Mouse (Mus musculus) gastrocnemius, adult 2 months (tissue): Measurements from ENCODE around the gene Pik3ap1. TPM values are rescaled to one million over a fixed set of nuclear protein-coding genes. Genes with fewer than 3 reads are reported as not detected.
"Not testable (repeated sequence)": the region's sequence is repeated elsewhere in the genome, so short reads cannot be mapped to it uniquely, and the experiment has no call there.

Source experiments
- DNase-seq: peaks from one replicate; pipeline ENCODE4 v3.0.0; 2022
- H3K27ac ChIP-seq: fragments of 200-600 bp; 2 replicates; pipeline ENCODE4 v1.8.1; 2022; ENCODE audit warnings: mild to moderate bottlenecking
- H3K4me3 ChIP-seq: fragments of 200-600 bp; 2 replicates; pipeline ENCODE4 v1.8.1; 2022; ENCODE audit warnings: mild to moderate bottlenecking, moderate library complexity
- CTCF ChIP-seq: fragments of 200-600 bp; IDR thresholded peaks from 2 replicates; pipeline ENCODE4 v1.8.1; 2022; ENCODE audit warnings: antibody characterized with exemption, mild to moderate bottlenecking, moderate library complexity
- intact Hi-C: fragments of 180-260 bp; cut with DNase I; formaldehyde crosslinking; loops from one replicate; pipeline ENCODE4 v1.15.1; 2025
- total RNA-seq, 2 experiments: library from RNA; stranded (reverse); gene quantifications; 2 replicates each; pipeline ENCODE4 v1.2.3; 2021

The Pik3ap1 gene
- total RNA-seq, 2 experiments from 2014 or later: 0.25 to 0.43 TPM

DNA sequence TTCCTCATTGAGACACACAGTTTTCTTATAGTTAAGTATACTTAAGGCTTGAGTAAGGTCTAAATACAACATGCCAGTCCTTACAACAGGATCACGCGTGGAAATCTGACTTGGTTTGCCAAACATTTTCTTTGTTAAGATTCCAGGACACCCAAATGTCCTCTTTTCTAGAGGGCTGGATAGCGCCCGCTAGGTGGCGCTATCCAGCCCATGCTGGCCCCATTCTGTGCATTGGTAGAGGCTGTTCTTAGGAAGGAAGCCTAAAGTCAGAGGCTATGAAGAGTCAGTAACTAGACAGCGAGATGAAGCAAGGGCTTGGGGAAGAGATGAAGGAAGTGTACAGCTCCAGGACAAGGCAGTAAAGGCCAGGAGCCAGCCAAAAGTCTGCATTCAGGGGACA lies 71.2 kb downstream of the Pik3ap1 start:
- H3K27ac ChIP-seq: no peak overlapping the region
- intact Hi-C loops: loop anchor here (10.0 kb wide), 1 partner anchor 341 kb away; no protein-coding TSS in a partner anchor
- peak; percentile 76 for TF ChIP-seq CTCF
- H3K4me3 ChIP-seq: no peak overlapping the region
- no peak for DNase-seq

DNA sequence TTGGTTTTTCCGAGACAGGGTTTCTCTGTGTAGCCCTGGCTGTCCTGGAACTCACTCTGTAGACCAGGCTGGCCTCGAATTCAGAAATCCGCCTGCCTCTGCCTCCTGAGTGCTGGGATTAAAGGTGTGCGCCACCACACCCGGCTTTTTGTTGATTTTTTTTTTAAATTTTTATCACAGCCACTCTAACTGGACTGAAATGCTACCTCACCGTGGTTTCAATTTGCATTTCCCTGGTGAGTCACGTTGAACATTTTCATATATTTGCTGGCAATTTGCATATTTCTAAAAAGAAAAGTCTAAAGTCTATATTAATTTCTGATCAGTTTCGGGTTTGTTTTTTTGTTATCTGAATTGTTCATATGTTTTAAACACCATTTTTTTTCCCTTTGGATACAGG lies 72.3 kb downstream of the Pik3ap1 start:
- intact Hi-C loops: loop anchor here (10.0 kb wide), 1 partner anchor 342 kb away; no protein-coding TSS in a partner anchor
- H3K27ac ChIP-seq, DNase-seq, H3K4me3 ChIP-seq: not testable (repeated sequence)

DNA sequence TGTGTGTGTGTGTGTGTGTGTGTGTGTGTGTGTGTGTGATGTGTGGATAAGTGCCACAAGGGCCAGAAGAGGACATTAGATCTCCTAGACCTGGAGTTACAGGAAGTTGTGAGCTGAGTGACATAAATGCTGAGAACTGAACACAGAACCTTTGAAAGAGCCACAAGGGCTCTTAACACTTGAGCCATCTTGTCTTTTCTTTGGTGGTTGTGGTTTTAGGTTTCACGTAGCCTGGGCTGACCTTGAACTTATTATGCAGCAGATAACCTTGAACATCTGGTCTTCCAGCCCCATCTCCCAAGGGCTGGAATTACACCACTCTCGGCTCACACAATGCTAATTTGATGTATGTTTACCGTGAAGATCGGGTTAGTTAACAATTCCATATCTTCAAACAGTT lies 72.9 kb downstream of the Pik3ap1 start:
- Histone ChIP-seq H3K4me3 (no peak overlapping the region), H3K27ac (no peak overlapping the region)
- intact Hi-C loops: loop anchor here (10.0 kb wide), 1 partner anchor 343 kb away; no protein-coding TSS in a partner anchor
- no peak for TF ChIP-seq CTCF
- DNase-seq: no peak

DNA sequence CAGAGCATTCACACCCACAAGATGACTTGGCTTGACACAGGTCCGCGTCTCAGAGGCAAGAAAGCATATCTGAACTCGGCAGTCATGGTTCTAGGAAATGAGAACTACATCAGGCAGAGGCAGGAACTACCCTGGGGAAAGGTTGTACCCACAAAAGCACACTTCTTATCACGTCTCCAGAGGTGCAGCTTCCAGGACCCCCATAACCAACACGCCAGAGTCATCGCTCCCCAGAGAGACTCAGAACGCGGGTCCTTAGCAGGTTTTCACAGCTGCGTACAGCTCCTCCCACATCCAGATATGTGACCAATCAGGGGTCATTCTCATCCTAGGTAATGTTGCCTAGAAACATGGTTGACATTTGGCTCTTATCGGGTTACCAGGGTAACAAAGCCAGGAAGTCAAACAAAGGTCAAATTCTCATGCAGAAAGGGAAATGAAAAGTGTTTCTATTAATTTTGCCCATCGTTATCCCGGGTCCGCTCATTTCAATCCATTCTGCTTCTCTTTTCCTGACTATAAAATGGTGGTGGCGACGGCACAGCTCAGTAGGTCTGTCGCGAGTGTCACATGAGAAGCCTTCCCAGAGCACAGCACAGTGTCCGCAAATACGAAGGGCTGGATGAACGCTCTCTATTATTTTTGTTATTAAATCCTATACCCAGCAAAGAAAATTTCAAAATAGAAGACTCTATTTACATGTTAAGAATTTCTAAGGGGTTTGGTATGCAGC lies 73.8 kb downstream of the Pik3ap1 start:
- intact Hi-C loops: loop anchor here (10.0 kb wide), 1 partner anchor 344 kb away; no protein-coding TSS in a partner anchor
- no peak overlapping the region for H3K27ac ChIP-seq
- H3K4me3 ChIP-seq: peak overlapping the region; percentile 54
- DNase-seq: no peak
- no peak for TF ChIP-seq CTCF

- intact Hi-C loops: no loop called here
- no peak for TF ChIP-seq CTCF
- DNase-seq: no peak
- Histone ChIP-seq H3K27ac (no peak overlapping the region), H3K4me3 (no peak overlapping the region)
Measured at GRCm38 (mm10) chr19:41303933-41304332, 81.0 kb downstream of the Pik3ap1 start.

DNA sequence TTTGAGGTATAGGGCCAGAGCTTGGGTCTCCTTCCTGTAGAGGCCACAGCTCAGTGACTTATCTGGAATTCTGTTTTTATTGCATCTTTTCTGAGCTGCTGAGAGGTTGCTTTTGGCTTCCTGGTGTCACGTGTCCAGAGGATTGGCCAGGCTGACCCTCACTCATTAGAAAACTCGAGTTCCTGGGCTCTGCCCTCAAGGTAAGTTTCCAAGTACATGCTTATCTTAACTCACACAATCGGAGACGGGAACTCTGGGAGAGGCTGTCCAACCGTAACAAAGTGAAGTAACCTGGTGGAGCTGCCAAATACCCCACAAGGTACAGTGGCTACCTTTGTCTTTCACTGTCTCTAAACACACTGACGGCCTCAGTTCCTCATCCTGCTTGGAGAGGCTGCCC lies 81.5 kb downstream of the Pik3ap1 start:
- DNase-seq: no peak
- no peak overlapping the region for H3K4me3 ChIP-seq
- intact Hi-C loops: no loop called here
- H3K27ac ChIP-seq: no peak overlapping the region
- no peak for TF ChIP-seq CTCF

DNA sequence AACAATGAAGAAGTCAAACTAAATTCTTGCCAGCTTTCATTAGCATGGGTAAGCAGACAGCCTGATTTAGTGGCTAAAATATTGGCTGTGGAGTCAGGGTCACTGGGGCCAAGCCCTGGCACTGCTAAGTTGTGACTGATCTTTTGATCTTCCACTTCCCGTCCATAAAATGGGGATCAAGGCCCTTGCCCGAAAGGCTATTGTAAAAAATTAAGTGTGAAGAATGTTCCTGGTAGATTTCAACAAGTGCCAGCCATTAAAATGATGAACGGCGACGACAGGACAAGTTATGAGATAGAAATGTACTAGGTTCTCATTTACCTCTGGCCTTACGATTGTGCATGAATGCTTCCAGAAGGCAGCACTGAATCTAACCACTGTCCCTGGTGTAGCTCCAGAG lies 83.0 kb downstream of the Pik3ap1 start:
- intact Hi-C loops: no loop called here
- TF ChIP-seq CTCF: no peak

DNA sequence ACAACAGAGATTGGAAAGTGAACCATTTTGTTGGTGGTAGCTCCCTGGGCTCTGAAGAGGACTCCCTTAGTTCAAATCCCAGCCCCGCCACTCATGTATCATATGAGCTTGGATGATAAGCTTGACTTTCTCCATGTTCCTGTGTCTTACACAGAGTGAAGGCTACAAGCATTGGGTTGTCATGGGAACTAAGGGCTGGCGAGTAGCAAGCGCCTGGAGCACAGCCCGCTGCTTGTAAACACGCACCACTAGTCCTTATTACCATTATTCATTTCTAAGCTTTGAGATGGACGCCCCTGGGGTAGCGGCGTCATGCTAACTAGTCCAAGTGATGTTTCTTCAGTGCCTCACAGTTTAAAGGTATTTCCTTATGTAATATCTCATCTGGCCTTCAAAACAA lies 85.5 kb downstream of the Pik3ap1 start:
- intact Hi-C loops: no loop called here
- Histone ChIP-seq H3K4me3 (no peak overlapping the region), H3K27ac (no peak overlapping the region)
- no peak for TF ChIP-seq CTCF
- DNase-seq: no peak

More for the DNA sequence above, 83.0 kb downstream of the Pik3ap1 start:
- Histone ChIP-seq H3K4me3 (no peak overlapping the region), H3K27ac (no peak overlapping the region)
- DNase-seq: no peak

GRCm38 (mm10) chr19:41290952-41291619 lies 93.8 kb downstream of the Pik3ap1 start:
- no peak for DNase-seq
- peak; percentile 60 for TF ChIP-seq CTCF
- no peak overlapping the region for H3K27ac ChIP-seq
- no peak overlapping the region for H3K4me3 ChIP-seq
- intact Hi-C loops: no loop called here

DNA sequence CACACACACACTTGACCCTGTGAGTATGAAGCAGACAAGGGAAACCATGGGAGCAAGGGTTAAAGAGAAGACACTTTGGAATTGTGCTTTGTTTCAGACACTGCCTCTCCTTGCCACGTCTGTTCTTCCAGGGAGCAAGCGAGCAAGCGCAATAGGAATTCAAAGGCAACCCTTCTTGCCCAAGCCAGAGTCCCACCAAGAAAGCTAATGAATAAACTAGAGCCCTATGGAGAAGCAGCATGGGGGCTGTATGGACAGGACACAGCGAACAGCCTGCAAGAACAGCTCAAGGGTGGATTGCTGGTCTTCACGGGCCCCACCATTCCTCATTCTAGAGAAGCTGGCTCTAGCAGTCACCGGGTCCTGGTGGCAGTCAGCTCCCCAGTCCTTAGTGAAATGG lies 96.3 kb downstream of the Pik3ap1 start:
- H3K4me3 ChIP-seq: no peak overlapping the region
- no peak overlapping the region for H3K27ac ChIP-seq
- TF ChIP-seq CTCF: no peak
- DNase-seq: no peak
- intact Hi-C loops: no loop called here

DNA sequence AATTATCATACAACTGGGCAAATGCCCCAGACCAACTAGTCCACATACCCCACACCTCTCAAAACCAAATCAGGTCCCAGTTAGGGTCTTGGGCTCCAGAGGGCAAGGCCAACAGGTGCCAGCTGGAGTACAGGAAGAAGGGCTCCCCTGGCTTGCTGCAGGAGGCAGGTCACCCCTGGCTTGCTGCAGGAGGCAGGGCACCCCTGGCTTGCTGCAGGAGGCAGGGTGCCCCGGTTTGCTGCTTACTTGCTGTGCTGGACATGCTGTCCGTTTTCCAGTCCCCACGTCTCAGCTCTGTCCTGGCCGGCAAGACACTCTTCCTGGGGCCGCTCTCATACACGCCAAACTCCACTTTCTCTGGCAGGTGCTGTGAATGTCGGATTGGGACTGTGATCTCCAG lies 97.7 kb downstream of the Pik3ap1 start:
- intact Hi-C loops: no loop called here
- no peak for TF ChIP-seq CTCF
- Histone ChIP-seq H3K4me3 (no peak overlapping the region), H3K27ac (no peak overlapping the region)
- no peak for DNase-seq

GRCm38 (mm10) chr19:41284515-41284914 lies 100.4 kb downstream of the Pik3ap1 start:
- intact Hi-C loops: no loop called here

GRCm38 (mm10) chr19:41282718-41283117 lies 102.2 kb downstream of the Pik3ap1 start:
- Histone ChIP-seq H3K27ac (no peak overlapping the region), H3K4me3 (no peak overlapping the region)
- no peak for TF ChIP-seq CTCF
- intact Hi-C loops: no loop called here
- no peak for DNase-seq

More at GRCm38 (mm10) chr19:41284515-41284914, 100.4 kb downstream of the Pik3ap1 start:
- TF ChIP-seq CTCF: no peak
- Histone ChIP-seq H3K4me3 (no peak overlapping the region), H3K27ac (no peak overlapping the region)
- DNase-seq: no peak
